In genomic region chr9:27121254-27121653, GRCm38 (mm10) we compare ENCODE assay signal across 22 mouse cellular contexts. TPM values are rescaled to one million over a fixed set of nuclear protein-coding genes. Genes with fewer than 3 reads are reported as not detected.
DNase-seq lines count a peak whose midpoint lies in the region; ATAC-seq and TF ChIP-seq lines count a peak whose summit lies in the region.
"Had no signal": no experiment of that assay in that cellular context is flagged by ENCODE, and none has a peak within 500 bp of the region (broad histone marks: within the 10 kb centered on the region; RNA-seq: fewer than 3 reads in every experiment).

No protein-coding gene starts in this region.

- no peaks in the 10 kb centered on the region for H3K27me3 ChIP-seq in kidney, postnatal 0 days (ENCODE audit: insufficient read depth, low read length)
- H3K27me3 ChIP-seq in kidney, embryonic 14.5 days (ENCODE audit: control insufficient read depth, insufficient read depth, low read length): no peaks in the 10 kb centered on the region
- H3K27me3 ChIP-seq: embryonic facial prominence, embryonic 15.5 days; hindbrain, embryonic 13.5 days had no signal

- no peaks in the 10 kb centered on the region for H3K4me1 ChIP-seq in kidney, postnatal 0 days (replicated peaks; ENCODE audit: insufficient read depth, low read length)
- no peaks in the 10 kb centered on the region for H3K4me1 ChIP-seq in kidney, embryonic 14.5 days (ENCODE audit: control insufficient read depth, insufficient read depth, low read length)
- peaks cover 0 to 11% of the 10 kb centered on the region in 2 experiments; a peak in 1 of 4 replicates for H3K4me1 ChIP-seq in ES-E14 (ENCODE audit: control insufficient read depth in 2 of 2, insufficient read depth in 2 of 2, low read length in 2 of 2, poor library complexity in 1 of 2)
- H3K4me1 ChIP-seq: embryonic facial prominence, embryonic 15.5 days had no signal

- H3K36me3 ChIP-seq in kidney, postnatal 0 days (ENCODE audit: insufficient read depth, low read length): no peaks in the 10 kb centered on the region
- no peaks in the 10 kb centered on the region for H3K36me3 ChIP-seq in kidney, embryonic 14.5 days (ENCODE audit: control insufficient read depth, insufficient read depth, low read length)
- no peaks in the 10 kb centered on the region for H3K36me3 ChIP-seq in ES-E14 (ENCODE audit: control insufficient read depth, insufficient read depth, low read length, poor library complexity, severe bottlenecking)
- H3K36me3 ChIP-seq: embryonic facial prominence, embryonic 15.5 days; hindbrain, embryonic 13.5 days had no signal

- no peaks in the 10 kb centered on the region for H3K9me3 ChIP-seq in kidney, postnatal 0 days (replicated peaks; ENCODE audit: low read length)
- no peaks in the 10 kb centered on the region for H3K9me3 ChIP-seq in kidney, embryonic 14.5 days (ENCODE audit: control insufficient read depth, low read length)
- no peaks in the 10 kb centered on the region for H3K9me3 ChIP-seq in ES-E14 (ENCODE audit: control insufficient read depth, insufficient read depth, low read depth, low read length)
- H3K9me3 ChIP-seq: embryonic facial prominence, embryonic 15.5 days; forebrain, embryonic 10.5 days; heart, embryonic 10.5 days; hindbrain, embryonic 13.5 days had no signal

- no peak overlapping the region for H3K27ac ChIP-seq in kidney, postnatal 0 days
- no peak overlapping the region for H3K27ac ChIP-seq in kidney, embryonic 14.5 days (ENCODE audit: low read depth, low read length)
- H3K27ac ChIP-seq in ES-E14 (ENCODE audit: insufficient read depth, low read depth, low read length, poor library complexity, severe bottlenecking): no peak overlapping the region
- H3K27ac ChIP-seq: embryonic facial prominence, embryonic 15.5 days; forebrain, embryonic 10.5 days; heart, embryonic 10.5 days; hindbrain, embryonic 13.5 days; hindbrain, postnatal 0 days had no signal

- no peak overlapping the region for H3K4me2 ChIP-seq in kidney, postnatal 0 days (ENCODE audit: low read length)
- no peak overlapping the region for H3K4me2 ChIP-seq in kidney, embryonic 14.5 days (replicated peaks; ENCODE audit: low read depth, low read length)
- H3K4me2 ChIP-seq: embryonic facial prominence, embryonic 15.5 days; hindbrain, embryonic 13.5 days had no signal

- H3K9ac ChIP-seq in kidney, postnatal 0 days (ENCODE audit: low read depth, low read length): no peak overlapping the region
- H3K9ac ChIP-seq in kidney, embryonic 14.5 days (ENCODE audit: low read depth, low read length): no peak overlapping the region
- no peak overlapping the region for H3K9ac ChIP-seq in ES-E14 (ENCODE audit: insufficient read depth, low read depth, low read length, poor library complexity, severe bottlenecking)
- H3K9ac ChIP-seq: embryonic facial prominence, embryonic 15.5 days; hindbrain, embryonic 13.5 days had no signal

- in situ Hi-C loops in ES-E14 (cut with MboI; ENCODE audit: low sequenced_read_pairs in 2 of 2, unreplicated experiment in 2 of 2): no loop called here

- H3K4me3 ChIP-seq in kidney, postnatal 0 days (replicated peaks; ENCODE audit: low read depth, low read length): no peak overlapping the region
- H3K4me3 ChIP-seq in kidney, embryonic 14.5 days (ENCODE audit: low read length): no peak overlapping the region
- H3K4me3 ChIP-seq in ES-E14 (ENCODE audit: insufficient read depth in 1 of 2, low read depth in 1 of 2, low read length in 2 of 2, poor library complexity in 1 of 2, severe bottlenecking in 1 of 2): no peak overlapping the region
- H3K4me3 ChIP-seq: embryonic facial prominence, embryonic 15.5 days; erythroblast, embryonic 14.5 days; forebrain, embryonic 10.5 days; heart, embryonic 10.5 days; hindbrain, embryonic 13.5 days had no signal

- ATAC-seq in kidney, postnatal 0 days (replicated peaks; ENCODE audit: low FRiP score, low read depth): no peak
- ATAC-seq in kidney, embryonic 14.5 days (ENCODE audit: low FRiP score, low TSS enrichment): no peak
- ATAC-seq: CD4-positive, CD25-positive, alpha-beta regulatory T cell, adult 4 months; forebrain, embryonic 14.5 days; hindbrain, postnatal 0 days had no signal

- no peak for TF ChIP-seq CTCF in kidney, postnatal 0 days (IDR thresholded peaks at IDR 0.05; ENCODE audit: low read depth)

- DNase-seq in kidney, postnatal 0 days (ENCODE audit: low spot score): peak; percentile 37
- DNase-seq in retina, postnatal 1 day: peak; percentile 30
- DNase-seq in retina, embryonic 14.5 days (ENCODE audit: low spot score): no peak
- no peak for DNase-seq in ES-E14 (ENCODE audit: low read depth, low spot score)
- DNase-seq in T-cell, adult 2 months (ENCODE audit: low spot score): no peak
- DNase-seq in liver: no peak
- DNase-seq: adrenal gland, adult 2 months; adrenal gland, postnatal 25 days; cerebellum, adult 2 months; cerebellum, postnatal 10 days; embryo, embryonic 11 days; gastrocnemius, postnatal 10 days; heart, postnatal 10 days had no signal

- 86% methylated on average over 9 of the region's 9 CpGs for WGBS in kidney, postnatal 0 days
- WGBS in kidney, embryonic 14.5 days: 87% methylated on average over 9 of the region's 9 CpGs

TF ChIP-seq in ES-E14, 5 proteins besides CTCF, POLR2A, EP300 and RAD21:
- TF ChIP-seq MAFK (IDR thresholded peaks at IDR 0.05; ENCODE audit: insufficient read depth, low read depth, low read length): peak; percentile 91
- no peak for TF ChIP-seq CHD2 (IDR thresholded peaks at IDR 0.05; ENCODE audit: low read depth, low read length)

RNA-seq across cellular contexts. Expression of gene Jam3, which starts 34.0 kb away (rescaled TPM):
- polyA plus RNA-seq in kidney, postnatal 0 days (2015; fragmentation: Nextera tagmentation; extraction: Ambion mirVana): 56.8 TPM in 2 replicates
- polyA plus RNA-seq in kidney, embryonic 14.5 days (2014; fragmentation: Nextera tagmentation; extraction: Ambion mirVana): 75.1 and 78.3 TPM in 2 replicates
- total RNA-seq in ES-E14 (2012; rRNA removed): 29.7 and 30.8 TPM in 2 replicates

Comparison
In these comparisons a context has a peak if more than half of its experiments do, and no peak if none do; other contexts are left out.
1. DNase-seq: peak in kidney, postnatal 0 days (single experiment) and retina, postnatal 1 day (single experiment); none in retina, embryonic 14.5 days (single experiment), ES-E14 (single experiment), T-cell, adult 2 months (single experiment) and liver (single experiment).